Mouse (Mus musculus) heart, embryonic 11.5 days (tissue): ENCODE measurements around the gene Serpina3j. TPM values are rescaled to one million over a fixed set of nuclear protein-coding genes. Genes with fewer than 3 reads are reported as not detected.

ENCODE experiments used
- ATAC-seq: fragments of 200-750 bp; cut with Nextera tagmentation; replicated peaks from 2 replicates; pipeline ENCODE4 v1.8.0; 2017; ENCODE audit warnings: moderate library complexity; ENCODE audit not compliant: insufficient number of reproducible peaks, low FRiP score, low TSS enrichment
- H3K27ac ChIP-seq: fragments of 300-500 bp; sonication (generic); 2 replicates; pipeline ENCODE4 v1.5.1; 2014; ENCODE audit warnings: mild to moderate bottlenecking, low read depth, low read length
- H3K27me3 ChIP-seq: fragments of 300-500 bp; sonication (generic); 2 replicates; pipeline ENCODE4 v1.6.1; 2014; ENCODE audit warnings: mild to moderate bottlenecking, low read length, mixed read lengths; ENCODE audit not compliant: control insufficient read depth, insufficient read depth
- H3K36me3 ChIP-seq: fragments of 300-500 bp; sonication (generic); 2 replicates; pipeline ENCODE4 v1.6.1; 2014; ENCODE audit warnings: mild to moderate bottlenecking, low read length, moderate library complexity, mixed read lengths; ENCODE audit not compliant: control insufficient read depth, insufficient read depth
- H3K4me1 ChIP-seq: fragments of 300-500 bp; sonication (generic); 2 replicates; pipeline ENCODE4 v1.6.1; 2014; ENCODE audit warnings: low read length; ENCODE audit not compliant: control insufficient read depth, insufficient read depth
- H3K4me2 ChIP-seq: fragments of 300-500 bp; sonication (generic); 2 replicates; pipeline ENCODE4 v1.6.1; 2014; ENCODE audit warnings: mild to moderate bottlenecking, moderate library complexity
- H3K4me3 ChIP-seq: fragments of 300-500 bp; sonication (generic); 2 replicates; pipeline ENCODE4 v1.5.1; 2014; ENCODE audit warnings: low read depth, low read length
- H3K9ac ChIP-seq: fragments of 300-500 bp; sonication (generic); 2 replicates; pipeline ENCODE4 v1.6.1; 2014; ENCODE audit warnings: mild to moderate bottlenecking, low read depth, low read length, moderate library complexity
- H3K9me3 ChIP-seq: fragments of 300-500 bp; sonication (generic); replicated peaks from 2 replicates; pipeline ENCODE4 v1.6.1; 2016; ENCODE audit warnings: low read length; ENCODE audit not compliant: control insufficient read depth
- WGBS: fragments of 180-500 bp; shearing (Covaris S2); extraction: QIAGEN DNeasy Blood & Tissue Kit; methylation state at CpG from one replicate; pipeline ENCODE4 v1.1.7; 2014; ENCODE audit not compliant: insufficient replicate concordance; 5-methylcytosine and 5-hydroxymethylcytosine counted together
- polyA plus RNA-seq: library from polyadenylated mRNA; unstranded; fragments of >200 nt; fragmentation: Nextera tagmentation; extraction: Ambion mirVana; gene quantifications from 2 replicates; pipeline ENCODE4 v1.2.1, GENCODE M21; 2014

Gene Serpina3j
- not detected in 2 replicates for polyA plus RNA-seq

- Histone ChIP-seq H3K4me1 (no peaks in the 10 kb centered on the region), H3K27ac (no peak within 1 kb of the TSS), H3K36me3 (no peaks in the 10 kb centered on the region), H3K27me3 (no peaks in the 10 kb centered on the region), H3K9ac (no peak within 1 kb of the TSS), H3K9me3 (0 out of 2 replicates have a peak, but pooled peaks cover 2% of the 10 kb centered on the region), H3K4me2 (no peak within 1 kb of the TSS), H3K4me3 (no peak within 1 kb of the TSS)
- 70% methylated on average over 1 of the region's 1 CpGs for WGBS
- ATAC-seq = no peak
These were observed at the start of gene Serpina3j for GRCm38 (mm10) chr12:104314253-104314652. TSS of gene Serpina3j (plus strand) at chr12:104314553.

DNA sequence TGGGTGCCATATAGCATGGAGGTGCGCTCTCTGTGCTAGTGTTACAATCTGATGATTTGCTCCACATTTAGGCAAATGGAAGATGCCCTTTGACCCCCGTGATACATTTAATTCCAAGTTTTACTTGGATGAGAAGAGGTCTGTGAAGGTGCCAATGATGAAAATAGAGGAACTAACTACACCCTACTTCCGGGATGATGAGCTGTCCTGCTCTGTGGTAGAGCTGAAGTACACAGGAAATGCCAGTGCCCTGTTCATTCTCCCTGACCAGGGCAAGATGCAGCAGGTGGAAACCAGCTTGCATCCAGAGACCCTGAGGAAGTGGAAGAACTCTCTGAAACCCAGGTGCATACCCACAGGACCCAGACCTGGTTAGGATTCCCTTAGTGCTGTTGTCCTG is 48.0 kb upstream of the Serpina3j start:
- Histone ChIP-seq H3K9me3 (no peaks in the 10 kb centered on the region), H3K27ac (no peak overlapping the region), H3K4me2 (no peak overlapping the region), H3K9ac (no peak overlapping the region), H3K4me1 (0 out of 2 replicates have a peak, but pooled peaks cover 4% of the 10 kb centered on the region), H3K27me3 (no peaks in the 10 kb centered on the region), H3K4me3 (no peak overlapping the region), H3K36me3 (no peaks in the 10 kb centered on the region)
- ATAC-seq = no peak
- WGBS = 65% methylated on average over 3 of the region's 3 CpGs

- WGBS = 85% methylated on average over 18 of the region's 18 CpGs
- Histone ChIP-seq H3K9me3 (no peaks in the 10 kb centered on the region), H3K4me3 (no peak overlapping the region), H3K36me3 (no peaks in the 10 kb centered on the region), H3K4me2 (no peak overlapping the region), H3K4me1 (no peaks in the 10 kb centered on the region), H3K9ac (no peak overlapping the region), H3K27me3 (no peaks in the 10 kb centered on the region), H3K27ac (no peak overlapping the region)
- no peak for ATAC-seq
These were observed 35.9 kb upstream of the Serpina3j start for GRCm38 (mm10) chr12:104278216-104279055.

DNA sequence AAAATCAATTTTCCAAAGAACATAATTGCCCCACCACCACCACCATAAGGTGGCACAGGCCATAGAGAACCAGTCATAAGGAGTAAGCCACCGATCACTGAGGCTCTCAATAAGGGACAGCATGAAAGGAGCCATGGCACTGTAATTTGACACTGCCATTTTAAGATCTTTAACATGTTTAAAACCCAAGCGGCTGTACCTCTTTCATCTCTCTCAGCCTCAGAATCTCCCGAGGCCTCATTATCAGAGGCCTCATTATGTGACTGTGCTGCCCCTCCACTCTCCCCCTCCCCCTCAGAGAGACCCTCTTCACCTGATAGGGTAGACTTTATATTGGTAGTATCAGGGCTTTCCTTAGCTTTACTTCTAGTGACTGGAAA is 35.3 kb upstream of the Serpina3j start:
- Histone ChIP-seq H3K36me3 (no peaks in the 10 kb centered on the region), H3K27me3 (no peaks in the 10 kb centered on the region), H3K4me1 (no peaks in the 10 kb centered on the region), H3K27ac (no peak overlapping the region), H3K4me3 (no peak overlapping the region), H3K4me2 (no peak overlapping the region), H3K9me3 (no peaks in the 10 kb centered on the region), H3K9ac (no peak overlapping the region)
- WGBS = 16% methylated on average over 3 of the region's 3 CpGs
- ATAC-seq = no peak

DNA sequence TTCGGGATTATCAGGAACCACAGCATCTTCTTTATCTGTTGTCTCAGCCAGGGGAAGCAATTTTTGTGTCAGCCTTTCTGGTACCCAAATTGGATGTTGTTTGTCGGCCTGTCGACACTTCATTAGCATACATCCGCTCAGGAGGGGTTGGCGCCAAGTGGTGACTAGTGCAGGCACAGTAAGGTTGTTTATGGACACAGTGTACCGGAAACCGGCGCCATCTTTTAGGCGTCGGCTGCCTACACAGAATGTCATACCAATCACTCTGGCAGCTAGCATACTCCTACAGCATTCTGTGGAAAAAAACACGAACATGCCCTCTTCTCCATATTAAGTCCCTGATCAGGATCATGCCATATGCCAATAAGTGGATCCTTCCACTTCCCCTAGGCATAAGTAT is 31.0 kb upstream of the Serpina3j start:
- H3K4me1 ChIP-seq = no peaks in the 10 kb centered on the region
- no peak overlapping the region for H3K27ac ChIP-seq
- no peaks in the 10 kb centered on the region for H3K36me3 ChIP-seq
- no peak overlapping the region for H3K9ac ChIP-seq
- H3K4me3 ChIP-seq = no peak overlapping the region
- 80% methylated on average over 11 of the region's 11 CpGs for WGBS
- H3K4me2 ChIP-seq = no peak overlapping the region
- no peaks in the 10 kb centered on the region for H3K27me3 ChIP-seq
- H3K9me3 ChIP-seq = no peaks in the 10 kb centered on the region
- ATAC-seq = no peak

GRCm38 (mm10) chr12:104288336-104288735 is 26.0 kb upstream of the Serpina3j start:
- Histone ChIP-seq H3K4me3 (no peak overlapping the region), H3K9ac (no peak overlapping the region), H3K9me3 (no peaks in the 10 kb centered on the region), H3K4me1 (no peaks in the 10 kb centered on the region), H3K27ac (no peak overlapping the region), H3K27me3 (no peaks in the 10 kb centered on the region), H3K4me2 (no peak overlapping the region), H3K36me3 (no peaks in the 10 kb centered on the region)
- ATAC-seq = no peak

DNA sequence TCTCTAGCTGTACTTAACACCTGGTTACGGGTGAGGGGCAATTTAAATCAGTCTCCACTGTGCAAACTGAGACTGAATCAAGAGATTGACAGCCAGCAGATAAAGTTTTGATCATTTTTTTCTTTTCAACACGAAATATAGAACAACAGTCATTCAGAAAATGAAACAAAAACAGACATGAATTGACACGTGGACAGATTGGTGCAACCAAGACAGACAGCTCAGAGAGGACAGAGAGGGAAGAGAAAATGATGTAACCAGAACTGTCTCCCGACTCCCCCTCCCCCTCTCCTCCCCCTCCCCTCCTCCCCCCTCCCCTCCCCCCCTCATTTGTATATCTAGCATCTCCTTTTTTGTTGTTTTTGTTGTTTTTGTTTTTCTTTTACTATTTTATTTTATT is 24.5 kb upstream of the Serpina3j start:
- 36% methylated on average over 4 of the region's 4 CpGs for WGBS
- Histone ChIP-seq H3K9ac (no peak overlapping the region), H3K36me3 (no peaks in the 10 kb centered on the region), H3K27me3 (no peaks in the 10 kb centered on the region), H3K9me3 (no peaks in the 10 kb centered on the region), H3K4me1 (no peaks in the 10 kb centered on the region), H3K4me2 (no peak overlapping the region), H3K27ac (no peak overlapping the region), H3K4me3 (no peak overlapping the region)
- ATAC-seq = no peak

GRCm38 (mm10) chr12:104293963-104294362 is 20.4 kb upstream of the Serpina3j start:
- H3K4me3 ChIP-seq = no peak overlapping the region
- H3K27ac ChIP-seq = no peak overlapping the region
- WGBS = 77% methylated on average over 2 of the region's 2 CpGs
- H3K36me3 ChIP-seq = no peaks in the 10 kb centered on the region
- H3K9ac ChIP-seq = no peak overlapping the region
- no peaks in the 10 kb centered on the region for H3K4me1 ChIP-seq
- H3K4me2 ChIP-seq = no peak overlapping the region
- no peak for ATAC-seq
- no peaks in the 10 kb centered on the region for H3K27me3 ChIP-seq
- H3K9me3 ChIP-seq = no peaks in the 10 kb centered on the region

- no peak overlapping the region for H3K4me2 ChIP-seq
- no peaks in the 10 kb centered on the region for H3K27me3 ChIP-seq
- no peak for ATAC-seq
- no peaks in the 10 kb centered on the region for H3K9me3 ChIP-seq
- no peak overlapping the region for H3K4me3 ChIP-seq
- WGBS = 85% methylated on average over 2 of the region's 2 CpGs
- H3K36me3 ChIP-seq = no peaks in the 10 kb centered on the region
- H3K4me1 ChIP-seq = no peaks in the 10 kb centered on the region
- no peak overlapping the region for H3K27ac ChIP-seq
- H3K9ac ChIP-seq = no peak overlapping the region
These were observed 16.3 kb upstream of the Serpina3j start for GRCm38 (mm10) chr12:104298049-104298448.
